Mouse (Mus musculus) left cerebral cortex, adult 2 months (tissue): ENCODE measurements around the gene Gmpr2. TPM values are rescaled to one million over a fixed set of nuclear protein-coding genes. Genes with fewer than 3 reads are reported as not detected.

Experiments
- DNase-seq, 2 experiments: peaks; one replicate each; pipeline ENCODE4 v3.0.0; 2021 to 2022; ENCODE audit warnings: low spot score in 2 of 2, mixed read lengths in 1 of 2; ENCODE audit errors: extremely low spot score in 1 of 2
- H3K27ac ChIP-seq: fragments of 200-600 bp; 2 replicates; pipeline ENCODE4 v1.8.1; 2022
- H3K4me3 ChIP-seq: fragments of 200-600 bp; 2 replicates; pipeline ENCODE4 v1.8.1; 2022
- CTCF ChIP-seq: fragments of 200-600 bp; IDR thresholded peaks from 2 replicates; pipeline ENCODE4 v1.8.1; 2022; ENCODE audit warnings: antibody characterized with exemption, mild to moderate bottlenecking, moderate library complexity
- intact Hi-C: fragments of 180-260 bp; cut with DNase I; formaldehyde crosslinking; loops from one replicate; pipeline ENCODE4 v1.15.1; 2025
- total RNA-seq, 2 experiments: library from RNA; stranded (reverse); gene quantifications; 2 replicates each; pipeline ENCODE4 v1.2.3; 2021

Gene Gmpr2
- total RNA-seq, 2 experiments from 2014 or later, result 21.1 to 23.2 TPM

- intact Hi-C loops, result no loop called here
- H3K27ac ChIP-seq, result no peak overlapping the region
- no peak overlapping the region for H3K4me3 ChIP-seq
- DNase-seq, result no peak
- no peak for TF ChIP-seq CTCF
Measured at GRCm38 (mm10) chr14:55716884-55717283, 45.1 kb downstream of the Gmpr2 start.

GRCm38 (mm10) chr14:55719737-55720136 is 48.0 kb downstream of the Gmpr2 start:
- intact Hi-C loops, result no loop called here
- DNase-seq, result peak in 1 of 2 experiments; percentile 22
- no peak overlapping the region for H3K4me3 ChIP-seq
- no peak overlapping the region for H3K27ac ChIP-seq
- no peak for TF ChIP-seq CTCF

- Histone ChIP-seq H3K27ac (no peak overlapping the region), H3K4me3 (no peak overlapping the region)
- TF ChIP-seq CTCF, result no peak
- no peak for DNase-seq
- intact Hi-C loops, result no loop called here
Measured at GRCm38 (mm10) chr14:55720666-55721065, 48.9 kb downstream of the Gmpr2 start.

- Histone ChIP-seq H3K27ac (peak overlapping the region; percentile 91; the same call in 1 of the 2 replicates), H3K4me3 (peak overlapping the region; percentile 84)
- intact Hi-C loops, result no loop called here
- TF ChIP-seq CTCF, result no peak
- no peak for DNase-seq
Measured at GRCm38 (mm10) chr14:55721076-55721475, 49.3 kb downstream of the Gmpr2 start.

GRCm38 (mm10) chr14:55721700-55722437 is 50.1 kb downstream of the Gmpr2 start, which contains the start of gene Rabggta:
Gene Rabggta, minus strand, starts transcription at chr14:55722263.
- peak; percentile 86 for TF ChIP-seq CTCF
- intact Hi-C loops, result loop anchor here (2.0 kb wide), 2 partner anchors 23 to 41 kb away; partner anchors contain the start of genes Dhrs1, Nop9 and Tinf2

GRCm38 (mm10) chr14:55722438-55722945 is 50.8 kb downstream of the Gmpr2 start:
- H3K27ac ChIP-seq, result no peak overlapping the region
- H3K4me3 ChIP-seq, result no peak overlapping the region
- DNase-seq, result no peak
- intact Hi-C loops, result loop anchor here (2.0 kb wide), 2 partner anchors 22 to 42 kb away; partner anchors contain the start of genes Dhrs1, Nop9 and Tinf2
- no peak for TF ChIP-seq CTCF

More at GRCm38 (mm10) chr14:55721700-55722437, 50.1 kb downstream of the Gmpr2 start, which contains the start of gene Rabggta:
- DNase-seq, result peak; percentile 92 to 93
- peak within 1 kb of the TSS; percentile 84 for H3K4me3 ChIP-seq
- H3K27ac ChIP-seq, result peak within 1 kb of the TSS; percentile 91

GRCm38 (mm10) chr14:55723433-55723832 is 51.7 kb downstream of the Gmpr2 start:
- DNase-seq, result no peak
- no peak overlapping the region for H3K27ac ChIP-seq
- no peak for TF ChIP-seq CTCF
- intact Hi-C loops, result loop anchor here (2.0 kb wide), 2 partner anchors 21 to 43 kb away; partner anchors contain the start of genes Dhrs1, Nop9 and Tinf2
- no peak overlapping the region for H3K4me3 ChIP-seq

GRCm38 (mm10) chr14:55724411-55724871 is 52.7 kb downstream of the Gmpr2 start:
- TF ChIP-seq CTCF, result no peak
- intact Hi-C loops, result no loop called here
- H3K27ac ChIP-seq, result no peak overlapping the region
- no peak for DNase-seq
- H3K4me3 ChIP-seq, result no peak overlapping the region

GRCm38 (mm10) chr14:55726261-55726660 is 54.5 kb downstream of the Gmpr2 start:
- no peak for TF ChIP-seq CTCF
- intact Hi-C loops, result no loop called here
- Histone ChIP-seq H3K4me3 (no peak overlapping the region), H3K27ac (no peak overlapping the region)
- DNase-seq, result no peak

- no peak for DNase-seq
- H3K4me3 ChIP-seq, result no peak overlapping the region
- intact Hi-C loops, result no loop called here
- no peak for TF ChIP-seq CTCF
- H3K27ac ChIP-seq, result no peak overlapping the region
Measured at GRCm38 (mm10) chr14:55727889-55728685, 56.3 kb downstream of the Gmpr2 start.

Other genes with a start within 250 kb of the Gmpr2 start
- 10 to 100 TPM; 16.8 to 20.4 TPM for gene Dhrs4, start 193.2 kb upstream of the Gmpr2 start, total RNA-seq
- 10 to 100 TPM; 48.6 to 55.8 TPM for gene Carmil3, start 181.3 kb upstream of the Gmpr2 start, total RNA-seq
- gene Cpne6, start 161.5 kb upstream of the Gmpr2 start, total RNA-seq, result 100 to 1,000 TPM; 209 to 225 TPM
- under 1 TPM; 0.29 to 0.84 TPM for gene Nrl, start 147.0 kb upstream of the Gmpr2 start, total RNA-seq
- 10 to 100 TPM; 31.1 to 36.0 TPM for gene Pck2, start 131.7 kb upstream of the Gmpr2 start, total RNA-seq
- 10 to 100 TPM; 76.8 to 80.8 TPM for gene Dcaf11, start 111.9 kb upstream of the Gmpr2 start, total RNA-seq
- 1 to 10 TPM in 1 of 2 experiments, under 1 TPM in 1; 0.86 to 1.8 TPM for gene A730061H03Rik, start 111.5 kb upstream of the Gmpr2 start, total RNA-seq
- not detected for gene Fitm1, start 96.3 kb upstream of the Gmpr2 start, total RNA-seq
- gene Psme1, start 93.8 kb upstream of the Gmpr2 start, total RNA-seq, result 10 to 100 TPM; 46.8 to 51.6 TPM
- 10 to 100 TPM; 49.8 to 50.3 TPM for gene Emc9, start 86.6 kb upstream of the Gmpr2 start, total RNA-seq
- gene Psme2, start 80.8 kb upstream of the Gmpr2 start, total RNA-seq, result 10 to 100 TPM; 46.0 to 60.3 TPM
- gene Rnf31, start 80.2 kb upstream of the Gmpr2 start, total RNA-seq, result 10 to 100 TPM; 40.9 to 43.4 TPM
- 10 to 100 TPM; 13.0 to 16.4 TPM for gene Irf9, start 68.4 kb upstream of the Gmpr2 start, total RNA-seq
- 1 to 10 TPM; 2.7 to 2.8 TPM for gene Rec8, start 53.9 kb upstream of the Gmpr2 start, total RNA-seq
- 100 to 1,000 TPM; 118 to 130 TPM for gene Ipo4, start 36.0 kb upstream of the Gmpr2 start, total RNA-seq
- 1 to 10 TPM; 3.5 to 6.1 TPM for gene Gm49378, start 34.0 kb upstream of the Gmpr2 start, total RNA-seq
- 10 to 100 TPM; 37.8 to 41.0 TPM for gene Tm9sf1, start 28.1 kb upstream of the Gmpr2 start, total RNA-seq
- gene Tssk4, start 21.8 kb upstream of the Gmpr2 start, total RNA-seq, result 1 to 10 TPM in 1 of 2 experiments, under 1 TPM in 1; 0.91 to 1.2 TPM
- 10 to 100 TPM; 40.6 to 41.6 TPM for gene Mdp1, start 11.4 kb upstream of the Gmpr2 start, total RNA-seq
- gene Nedd8, start 183 bp downstream of the Gmpr2 start, total RNA-seq, result 100 to 1,000 TPM; 294 to 309 TPM
- 10 to 100 TPM; 14.1 to 16.3 TPM for gene Tinf2, start 9.9 kb downstream of the Gmpr2 start, total RNA-seq
- not detected for gene Tgm1, start 42.0 kb downstream of the Gmpr2 start, total RNA-seq
- gene Rabggta, start 50.3 kb downstream of the Gmpr2 start, total RNA-seq, result 10 to 100 TPM; 50.2 to 51.3 TPM
- gene Dhrs1, start 73.7 kb downstream of the Gmpr2 start, total RNA-seq, result 10 to 100 TPM; 76.5 to 88.8 TPM
- 10 to 100 TPM in 1 of 2 experiments, 1 to 10 TPM in 1; 9.6 to 12.9 TPM for gene Nop9, start 73.8 kb downstream of the Gmpr2 start, total RNA-seq
- gene Cideb, start 86.5 kb downstream of the Gmpr2 start, total RNA-seq, result 1 to 10 TPM; 2.5 to 2.7 TPM
- gene Ltb4r2, start 89.5 kb downstream of the Gmpr2 start, total RNA-seq, result under 1 TPM; 0.33 to 0.38 TPM
- gene Ltb4r1, start 94.0 kb downstream of the Gmpr2 start, total RNA-seq, result under 1 TPM; 0.33 to 0.50 TPM
- 1 to 10 TPM; 3.0 to 6.3 TPM for gene Adcy4, start 112.2 kb downstream of the Gmpr2 start, total RNA-seq
- 1 to 10 TPM; 1.2 to 1.3 TPM for gene Ripk3, start 116.9 kb downstream of the Gmpr2 start, total RNA-seq
- gene Nfatc4, start 151.2 kb downstream of the Gmpr2 start, total RNA-seq, result 1 to 10 TPM; 1.1 to 2.6 TPM
- 1 to 10 TPM; 6.4 to 8.4 TPM for gene Nynrin, start 182.1 kb downstream of the Gmpr2 start, total RNA-seq
- under 1 TPM; 0.20 to 0.26 TPM for gene Cbln3, start 212.5 kb downstream of the Gmpr2 start, total RNA-seq
- gene Khnyn, start 213.0 kb downstream of the Gmpr2 start, total RNA-seq, result 10 to 100 TPM; 11.9 to 12.0 TPM
- 10 to 100 TPM; 91.3 to 96.9 TPM for gene Sdr39u1, start 228.4 kb downstream of the Gmpr2 start, total RNA-seq